Comparison of ENCODE assay signal across 8 mouse cellular contexts in the genomic region with DNA sequence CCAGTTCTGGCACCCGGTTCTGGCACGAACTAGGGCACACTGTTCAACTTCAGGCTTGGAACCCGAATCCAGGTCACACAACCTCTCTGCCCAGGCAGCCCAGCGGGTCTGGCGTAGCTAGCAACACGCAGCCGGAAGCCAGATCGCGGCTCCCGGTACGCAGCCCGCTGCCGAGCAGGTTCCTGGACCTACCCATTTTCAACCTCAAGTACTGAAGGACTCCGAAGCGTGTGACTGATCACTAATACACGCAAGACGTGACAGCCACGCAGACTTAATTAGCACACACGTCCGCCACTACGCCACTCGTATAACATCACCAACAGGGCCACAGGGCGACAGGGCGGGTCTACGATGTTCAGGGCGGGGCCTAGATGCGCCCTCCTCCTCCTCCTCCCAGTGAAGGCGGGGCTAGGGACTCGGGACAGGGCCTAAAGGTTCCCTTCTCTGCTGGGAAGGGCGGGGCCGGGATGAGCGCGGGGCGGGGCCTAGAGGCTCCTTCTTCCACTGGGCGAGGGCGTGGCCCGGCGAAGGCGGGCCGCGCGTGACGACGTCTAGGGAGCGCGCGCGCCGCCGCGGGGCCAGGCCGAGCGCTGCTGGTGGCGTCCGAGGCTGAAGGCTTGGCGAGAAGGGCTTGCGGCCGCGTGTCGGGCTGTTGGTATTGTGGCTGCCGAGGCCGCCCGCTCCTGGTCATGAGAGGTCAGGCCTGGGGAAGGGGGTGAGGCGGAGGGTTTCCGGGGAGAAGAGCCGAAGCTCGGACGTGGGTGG. TPM values are rescaled to one million over a fixed set of nuclear protein-coding genes. Genes with fewer than 3 reads are reported as not detected.
DNase-seq lines count a peak whose midpoint lies in the region; ATAC-seq and TF ChIP-seq lines count a peak whose summit lies in the region.

Rnft1 (plus strand) TSS at position 557 of the 768 bp plus-strand sequence.

- TF ChIP-seq CTCF in Patski (IDR thresholded peaks at IDR 0.05): peak; percentile 45

- POLR2A ChIA-PET in Patski (lab: Charles Lee): no interaction called here

- H3K9ac ChIP-seq in hindbrain, embryonic 13.5 days: peak within 1 kb of the TSS; percentile 79

- peak within 1 kb of the TSS; percentile 64 for H3K4me3 ChIP-seq in hindbrain, embryonic 13.5 days

- in situ Hi-C loops in Patski (cut with MboI; ENCODE audit: low pct_unique_long_range_greater_than_20kb): no loop called here

- under 1% methylated on average over 68 of the region's 68 CpGs for WGBS in hindbrain, embryonic 13.5 days

- H3K4me2 ChIP-seq in hindbrain, embryonic 13.5 days: peak within 1 kb of the TSS; percentile 73

- DNase-seq in Patski (ENCODE audit: low read depth, low spot score): peak; percentile 68
- peak; percentile 99 to 100 for DNase-seq in cerebellum, postnatal 14 days
- DNase-seq in frontal cortex, postnatal 14 days (ENCODE audit: low spot score in 2 of 2): peak; percentile 95 to 96
- DNase-seq in layer of hippocampus, postnatal 25 days (ENCODE audit: extremely low spot score in 1 of 2, low spot score in 1 of 2): peak; percentile 87 to 88
- DNase-seq in lung, postnatal 25 days (ENCODE audit: low spot score): peak; percentile 99
- DNase-seq in retina, embryonic 14.5 days (ENCODE audit: low spot score): peak; percentile 99
- peak; percentile 100 for DNase-seq in thymus, postnatal 4 days

- H3K27ac ChIP-seq in hindbrain, embryonic 13.5 days: peak within 1 kb of the TSS; percentile 88

- H3K9me3 ChIP-seq in hindbrain, embryonic 13.5 days: no peaks in the 10 kb centered on the region

- peaks cover 9% of the 10 kb centered on the region for H3K4me1 ChIP-seq in hindbrain, embryonic 13.5 days (replicated peaks)

- H3K36me3 ChIP-seq in hindbrain, embryonic 13.5 days: peaks cover under 1% of the 10 kb centered on the region

- CTCF ChIA-PET in Patski (lab: Charles Lee): no interaction called here

- peak; percentile 93 for ATAC-seq in Patski
- ATAC-seq in hindbrain, embryonic 13.5 days (ENCODE audit: low FRiP score): peak; percentile 97

- no peaks in the 10 kb centered on the region for H3K27me3 ChIP-seq in Patski
- no peaks in the 10 kb centered on the region for H3K27me3 ChIP-seq in hindbrain, embryonic 13.5 days

RNA-seq across cellular contexts. Expression of gene Rnft1, which starts in this region (rescaled TPM):
- 34.3 TPM for polyA plus RNA-seq in Patski (2021)
- polyA plus RNA-seq in hindbrain, embryonic 13.5 days (2015; fragmentation: Nextera tagmentation; extraction: Ambion mirVana): 16.6 and 17.7 TPM in 2 replicates
- total RNA-seq in layer of hippocampus, postnatal 25 days (2021): 10 to 100 TPM; 28.9 to 33.5 TPM

Comparison
In these comparisons a context has a peak if more than half of its experiments do, and no peak if none do; other contexts are left out.
1. Peak in every context shown above with its lines: DNase-seq, ATAC-seq, H3K4me3 ChIP-seq and H3K27ac ChIP-seq.